Mouse (Mus musculus): ENCODE results near the gene Setd4. TPM values are rescaled to one million over a fixed set of nuclear protein-coding genes. Genes with fewer than 3 reads are reported as not detected.
A peak's percentile ranks its signal among the peaks of the same experiment; 100 is the strongest.
"Not testable (repeated sequence)": the region's sequence is repeated elsewhere in the genome, so short reads cannot be mapped to it uniquely, and the experiment has no call there.

Gene Setd4
- 18.0 and 18.9 TPM in 2 replicates for polyA plus RNA-seq (2015; fragmentation: Nextera tagmentation; extraction: Ambion mirVana)

- peaks cover 3% of the 10 kb centered on the region; the same call in 1 of the 2 replicates for H3K36me3 ChIP-seq
- H3K9me3 ChIP-seq (replicated peaks), result no peaks in the 10 kb centered on the region
- H3K4me1 ChIP-seq, result peaks cover 23% of the 10 kb centered on the region
- peak within 1 kb of the TSS; percentile 95 for H3K27ac ChIP-seq (replicated peaks)
- H3K27me3 ChIP-seq (replicated peaks), result no peaks in the 10 kb centered on the region
- peak within 1 kb of the TSS; percentile 94 for H3K4me2 ChIP-seq
- H3K9ac ChIP-seq (replicated peaks), result peak within 1 kb of the TSS; percentile 75
- ATAC-seq (ENCODE audit: low FRiP score), result peak; percentile 90
- H3K4me3 ChIP-seq (replicated peaks), result peak within 1 kb of the TSS; percentile 73
- WGBS, result 1% methylated on average over 55 of the region's 55 CpGs
Observed at GRCm38 (mm10) chr16:93603439-93604212, at the start of gene Setd4. Setd4 (minus strand) TSS chr16:93604063.

GRCm38 (mm10) chr16:93648441-93649183, 44.7 kb upstream of the Setd4 start:
- Histone ChIP-seq H3K27me3 (replicated peaks) (no peaks in the 10 kb centered on the region), H3K9ac (replicated peaks) (no peak overlapping the region), H3K36me3 (no peaks in the 10 kb centered on the region), H3K27ac (replicated peaks) (no peak overlapping the region), H3K4me1 (no peaks in the 10 kb centered on the region), H3K4me2 (no peak overlapping the region), H3K9me3 (replicated peaks) (no peaks in the 10 kb centered on the region), H3K4me3 (replicated peaks) (no peak overlapping the region)
- ATAC-seq (ENCODE audit: low FRiP score), result no peak
- WGBS, result 85% methylated on average over 5 of the region's 5 CpGs

DNA sequence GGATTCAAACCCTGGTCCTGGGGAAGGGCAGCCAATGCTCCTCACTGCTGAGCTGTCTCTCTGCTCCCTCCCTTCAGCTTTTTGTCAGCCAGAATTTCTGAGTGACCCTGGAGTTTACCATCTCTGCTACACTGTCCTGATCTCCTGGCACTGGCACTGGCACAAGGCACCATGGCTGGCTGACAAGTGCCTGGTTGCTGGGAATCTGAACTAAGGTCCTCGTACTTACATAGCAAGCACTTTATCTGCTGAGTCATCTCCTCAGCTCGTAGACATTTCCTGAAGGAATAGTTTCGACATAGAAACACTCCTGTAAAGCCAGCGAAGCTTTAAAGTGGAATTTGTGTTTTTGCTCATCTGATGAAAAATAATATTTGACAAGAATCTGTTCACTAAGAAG, 40.1 kb upstream of the Setd4 start:
- Histone ChIP-seq H3K27me3 (replicated peaks) (no peaks in the 10 kb centered on the region), H3K9ac (replicated peaks) (no peak overlapping the region), H3K27ac (replicated peaks) (no peak overlapping the region), H3K4me2 (no peak overlapping the region), H3K9me3 (replicated peaks) (no peaks in the 10 kb centered on the region), H3K36me3 (no peaks in the 10 kb centered on the region), H3K4me1 (no peaks in the 10 kb centered on the region), H3K4me3 (replicated peaks) (no peak overlapping the region)
- 79% methylated on average over 4 of the region's 4 CpGs for WGBS
- no peak for ATAC-seq (ENCODE audit: low FRiP score)

DNA sequence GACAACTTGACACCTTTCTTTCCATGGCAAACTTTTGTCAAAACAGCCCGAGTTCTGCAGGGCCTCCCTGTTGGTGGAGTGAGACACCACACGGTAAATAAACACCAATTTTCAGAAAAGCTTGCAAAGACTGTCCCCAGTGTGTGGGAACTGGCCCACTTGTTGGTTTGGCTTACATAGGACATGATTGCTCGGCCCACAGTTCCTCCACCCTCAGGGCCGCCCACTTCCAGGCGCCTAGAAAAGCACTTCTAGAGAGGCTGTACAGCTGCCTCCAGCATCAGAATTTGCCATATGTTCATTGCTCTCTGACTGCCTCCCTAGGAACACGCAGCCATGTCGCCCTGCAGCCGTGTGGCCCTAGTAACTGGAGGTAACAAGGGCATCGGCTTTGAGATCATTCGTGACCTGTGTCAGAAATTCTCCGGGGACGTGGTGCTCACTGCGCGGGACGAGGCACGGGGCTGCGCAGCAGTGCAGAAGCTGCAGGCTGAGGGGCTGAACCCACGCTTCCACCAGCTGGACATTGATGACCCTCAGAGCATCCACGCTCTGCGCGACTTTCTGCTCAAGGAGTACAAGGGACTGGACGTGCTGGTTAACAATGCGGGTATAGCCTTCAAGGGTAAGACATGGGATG, 24.0 kb upstream of the Setd4 start, which contains the start of gene Gm5678:
Gene Gm5678 (plus strand): TSS at position 337 of the 640 bp plus-strand sequence.
- Histone ChIP-seq H3K36me3 (no peaks in the 10 kb centered on the region), H3K9me3 (replicated peaks) (no peaks in the 10 kb centered on the region), H3K9ac (replicated peaks) (no peak within 1 kb of the TSS), H3K27me3 (replicated peaks) (no peaks in the 10 kb centered on the region), H3K27ac (replicated peaks) (no peak within 1 kb of the TSS), H3K4me2 (no peak within 1 kb of the TSS), H3K4me3 (replicated peaks) (no peak within 1 kb of the TSS), H3K4me1 (no peaks in the 10 kb centered on the region)
- ATAC-seq (ENCODE audit: low FRiP score), result no peak
- WGBS, result 83% methylated on average over 23 of the region's 23 CpGs

- no peak overlapping the region for H3K4me3 ChIP-seq (replicated peaks)
- H3K9ac ChIP-seq (replicated peaks), result no peak overlapping the region
- no peak overlapping the region for H3K27ac ChIP-seq (replicated peaks)
- H3K4me2 ChIP-seq, result no peak overlapping the region
- no peak for ATAC-seq (ENCODE audit: low FRiP score)
- 27% methylated on average over 1 of the region's 1 CpGs for WGBS
- no peaks in the 10 kb centered on the region for H3K27me3 ChIP-seq (replicated peaks)
- no peaks in the 10 kb centered on the region for H3K4me1 ChIP-seq
- H3K9me3 ChIP-seq (replicated peaks), result no peaks in the 10 kb centered on the region
- H3K36me3 ChIP-seq, result no peaks in the 10 kb centered on the region
Observed at GRCm38 (mm10) chr16:93626745-93627144, 22.9 kb upstream of the Setd4 start.

DNA sequence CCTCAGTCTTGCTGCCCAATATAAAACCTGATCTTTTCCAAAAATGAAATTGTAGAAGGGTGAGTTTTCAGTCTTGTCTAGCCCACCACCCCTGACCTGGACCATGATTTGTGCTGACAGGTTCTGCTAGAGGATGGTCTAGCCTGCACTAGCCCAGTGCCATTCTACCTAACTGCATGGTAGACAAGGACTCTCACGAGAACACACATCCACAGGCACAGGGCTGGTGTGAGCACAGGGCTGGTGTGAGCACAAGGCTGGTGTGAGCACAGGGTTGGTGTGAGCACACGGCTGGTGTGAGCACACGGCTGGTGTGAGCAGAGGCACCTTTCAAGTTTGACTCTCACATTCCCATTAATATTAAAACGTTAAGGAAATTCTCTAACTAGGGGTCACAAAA, 20.8 kb upstream of the Setd4 start:
- Histone ChIP-seq H3K36me3 (no peaks in the 10 kb centered on the region), H3K9me3 (replicated peaks) (no peaks in the 10 kb centered on the region), H3K9ac (replicated peaks) (no peak overlapping the region), H3K4me2 (no peak overlapping the region), H3K27ac (replicated peaks) (no peak overlapping the region), H3K4me3 (replicated peaks) (no peak overlapping the region), H3K27me3 (replicated peaks) (no peaks in the 10 kb centered on the region), H3K4me1 (no peaks in the 10 kb centered on the region)
- WGBS, result 77% methylated on average over 4 of the region's 4 CpGs
- no peak for ATAC-seq (ENCODE audit: low FRiP score)

GRCm38 (mm10) chr16:93623759-93624158, 19.9 kb upstream of the Setd4 start:
- 89% methylated on average over 4 of the region's 4 CpGs for WGBS
- H3K4me2 ChIP-seq; H3K27ac ChIP-seq (replicated peaks); H3K4me1 ChIP-seq; H3K4me3 ChIP-seq (replicated peaks); H3K9me3 ChIP-seq (replicated peaks); H3K27me3 ChIP-seq (replicated peaks); H3K9ac ChIP-seq (replicated peaks); H3K36me3 ChIP-seq; ATAC-seq (ENCODE audit: low FRiP score): not testable (repeated sequence)

DNA sequence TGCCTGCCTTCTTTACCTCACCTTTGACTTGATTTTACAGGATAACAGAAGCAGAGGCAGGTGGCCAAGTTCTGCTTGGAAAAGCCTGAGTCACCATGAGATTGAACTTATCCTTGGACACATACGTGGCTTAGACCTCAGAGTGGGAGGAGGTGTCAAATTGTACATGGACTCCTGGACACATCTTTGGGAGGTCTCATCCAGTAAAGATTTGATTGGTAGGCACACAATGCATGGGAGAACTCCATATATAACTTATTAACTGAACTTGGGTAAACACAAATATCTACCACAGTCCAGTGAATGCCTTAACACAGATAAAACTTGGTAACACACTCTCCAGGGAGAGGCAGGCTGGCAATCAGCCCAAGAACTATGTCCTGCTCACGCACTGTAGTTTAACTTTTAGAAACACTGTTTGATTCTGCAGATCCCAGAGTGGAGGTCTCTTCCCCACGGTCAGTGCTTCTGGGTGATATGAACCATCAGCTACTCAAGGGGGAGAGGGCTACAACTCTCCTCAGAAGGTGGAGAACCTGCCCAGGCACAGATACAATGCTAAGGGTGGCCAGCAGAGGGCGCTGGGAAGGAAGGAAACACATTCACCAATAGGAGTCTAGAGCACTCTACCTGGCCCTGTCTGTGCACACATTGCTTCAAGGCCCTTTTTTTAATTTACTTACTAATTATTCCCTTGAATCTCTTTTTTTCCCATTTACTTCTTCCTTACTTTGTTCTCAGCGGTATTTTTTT, 11.4 kb upstream of the Setd4 start:
- Histone ChIP-seq H3K4me3 (replicated peaks) (no peak overlapping the region), H3K27me3 (replicated peaks) (no peaks in the 10 kb centered on the region), H3K27ac (replicated peaks) (no peak overlapping the region), H3K4me1 (no peaks in the 10 kb centered on the region), H3K9me3 (replicated peaks) (no peaks in the 10 kb centered on the region), H3K36me3 (peaks cover 16% of the 10 kb centered on the region), H3K4me2 (no peak overlapping the region), H3K9ac (replicated peaks) (no peak overlapping the region)
- WGBS, result 40% methylated on average over 5 of the region's 5 CpGs
- no peak for ATAC-seq (ENCODE audit: low FRiP score)

DNA sequence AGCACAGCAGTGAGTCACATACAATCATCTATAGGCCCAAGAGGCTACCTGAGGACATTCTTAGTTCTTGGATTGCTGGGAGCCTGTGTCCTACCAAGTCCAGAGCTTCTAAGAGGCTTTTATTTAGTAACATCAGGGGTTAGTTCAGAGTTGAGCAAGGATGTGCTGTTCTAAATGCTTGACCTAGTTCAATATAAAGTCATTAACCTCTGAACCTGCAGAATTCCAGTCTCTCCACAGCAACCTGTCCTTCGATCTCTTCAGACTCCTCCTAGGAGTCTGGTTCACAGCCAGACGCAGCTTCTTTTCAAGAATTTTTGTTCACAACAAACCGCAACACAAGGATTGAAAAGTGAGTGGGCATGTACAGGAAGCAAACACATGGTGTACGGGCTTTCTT, 7.1 kb upstream of the Setd4 start:
- peaks cover 25% of the 10 kb centered on the region for H3K36me3 ChIP-seq
- ATAC-seq (ENCODE audit: low FRiP score), result no peak
- no peaks in the 10 kb centered on the region for H3K9me3 ChIP-seq (replicated peaks)
- H3K27me3 ChIP-seq (replicated peaks), result no peaks in the 10 kb centered on the region
- H3K9ac ChIP-seq (replicated peaks), result no peak overlapping the region
- WGBS, result 96% methylated on average over 4 of the region's 4 CpGs
- H3K27ac ChIP-seq (replicated peaks), result no peak overlapping the region
- peaks cover 17% of the 10 kb centered on the region for H3K4me1 ChIP-seq
- no peak overlapping the region for H3K4me3 ChIP-seq (replicated peaks)
- H3K4me2 ChIP-seq, result no peak overlapping the region

DNA sequence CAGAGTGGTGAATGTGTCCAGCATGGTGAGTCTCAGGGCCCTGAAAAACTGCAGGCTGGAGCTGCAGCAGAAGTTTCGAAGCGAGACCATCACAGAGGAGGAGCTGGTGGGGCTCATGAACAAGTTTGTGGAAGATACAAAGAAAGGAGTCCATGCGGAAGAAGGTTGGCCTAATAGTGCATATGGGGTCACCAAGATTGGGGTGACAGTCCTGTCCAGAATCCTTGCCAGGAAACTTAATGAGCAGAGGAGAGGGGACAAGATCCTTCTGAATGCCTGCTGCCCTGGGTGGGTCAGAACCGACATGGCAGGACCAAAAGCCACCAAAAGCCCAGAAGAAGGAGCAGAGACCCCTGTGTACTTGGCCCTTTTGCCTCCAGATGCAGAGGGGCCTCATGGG, 5.9 kb upstream of the Setd4 start:
- Histone ChIP-seq H3K27ac (replicated peaks) (no peak overlapping the region), H3K36me3 (peaks cover 25% of the 10 kb centered on the region), H3K27me3 (replicated peaks) (no peaks in the 10 kb centered on the region), H3K4me3 (replicated peaks) (no peak overlapping the region), H3K9ac (replicated peaks) (no peak overlapping the region), H3K9me3 (replicated peaks) (no peaks in the 10 kb centered on the region), H3K4me2 (no peak overlapping the region), H3K4me1 (peaks cover 24% of the 10 kb centered on the region)
- WGBS, result 96% methylated on average over 4 of the region's 4 CpGs
- ATAC-seq (ENCODE audit: low FRiP score), result no peak

- 65% methylated on average over 8 of the region's 8 CpGs for WGBS
- peak overlapping the region; percentile 61 for H3K4me2 ChIP-seq
- H3K4me3 ChIP-seq (replicated peaks), result peak overlapping the region; percentile 62
- H3K36me3 ChIP-seq, result peaks cover 25% of the 10 kb centered on the region
- H3K27ac ChIP-seq (replicated peaks), result no peak overlapping the region
- ATAC-seq (ENCODE audit: low FRiP score), result no peak
- H3K27me3 ChIP-seq (replicated peaks), result no peaks in the 10 kb centered on the region
- H3K9ac ChIP-seq (replicated peaks), result no peak overlapping the region
- peaks cover 32% of the 10 kb centered on the region for H3K4me1 ChIP-seq
- H3K9me3 ChIP-seq (replicated peaks), result no peaks in the 10 kb centered on the region
Observed at GRCm38 (mm10) chr16:93608731-93609130, 4.9 kb upstream of the Setd4 start.
